In genomic region chr1:155564741-155565140, GRCm38 (mm10) we compare ENCODE assay signal across 8 mouse cellular contexts. TPM values are rescaled to one million over a fixed set of nuclear protein-coding genes. Genes with fewer than 3 reads are reported as not detected.
DNase-seq lines count a peak whose midpoint lies in the region; ATAC-seq lines count a peak whose summit lies in the region.

No protein-coding gene starts in this region.

- H3K4me2 ChIP-seq in heart, embryonic 11.5 days: no peak overlapping the region

- no peak overlapping the region for H3K4me3 ChIP-seq in heart, embryonic 11.5 days (ENCODE audit: low read depth, low read length)

- H3K36me3 ChIP-seq in heart, embryonic 11.5 days (ENCODE audit: control insufficient read depth, insufficient read depth, low read length): peaks cover 19% of the 10 kb centered on the region

- ATAC-seq in heart, embryonic 11.5 days (replicated peaks; ENCODE audit: insufficient number of reproducible peaks, low FRiP score, low TSS enrichment): no peak
- peak; percentile 99 for ATAC-seq in granulocyte monocyte progenitor cell, adult 5-6 weeks (replicated peaks; ENCODE audit: poor library complexity, severe bottlenecking)

- H3K9ac ChIP-seq in heart, embryonic 11.5 days (ENCODE audit: low read depth, low read length): no peak overlapping the region

- intact Hi-C loops in heart, postnatal 14 days (cut with DNase I): no loop called here

- H3K27ac ChIP-seq in heart, embryonic 11.5 days (ENCODE audit: low read depth, low read length): no peak overlapping the region

- 0 out of 2 replicates have a peak, but pooled peaks cover 7% of the 10 kb centered on the region for H3K4me1 ChIP-seq in heart, embryonic 11.5 days (ENCODE audit: control insufficient read depth, insufficient read depth, low read length)

- DNase-seq in heart, postnatal 14 days: peak; percentile 15 to 28
- DNase-seq in right cerebral cortex, postnatal 4 days: peak; percentile 20
- DNase-seq in right cerebral cortex, postnatal 36 days (ENCODE audit: low spot score in 2 of 2): no peak
- DNase-seq in adrenal gland, postnatal 10 days: peak; percentile 53
- peak; percentile 69 for DNase-seq in retina, adult 2 months (ENCODE audit: low read depth, low spot score)
- DNase-seq in layer of hippocampus, adult 9-11 months: no peak

- peaks cover 4% of the 10 kb centered on the region; the same call in 1 of the 2 replicates for H3K9me3 ChIP-seq in heart, embryonic 11.5 days (replicated peaks; ENCODE audit: control insufficient read depth, low read length)

- 25% methylated on average over 3 of the region's 3 CpGs for WGBS in heart, embryonic 11.5 days (ENCODE audit: insufficient replicate concordance)

- H3K27me3 ChIP-seq in heart, embryonic 11.5 days (ENCODE audit: control insufficient read depth, insufficient read depth, low read length): no peaks in the 10 kb centered on the region

RNA-seq across cellular contexts. Expression of gene Acbd6, which starts 6.8 kb away (rescaled TPM):
- total RNA-seq in heart, postnatal 14 days (2021): 10 to 100 TPM; 46.4 to 50.3 TPM
- polyA plus RNA-seq in heart, embryonic 11.5 days (2014; fragmentation: Nextera tagmentation; extraction: Ambion mirVana): 56.4 and 59.9 TPM in 2 replicates
- 10 to 100 TPM; 76.9 to 83.9 TPM for total RNA-seq in adrenal gland, postnatal 10 days (2021)
- 35.3 and 45.4 TPM in 2 replicates for total RNA-seq in granulocyte monocyte progenitor cell, adult 5-6 weeks (2014; fragmentation: Nextera tagmentation)
- total RNA-seq in granulocyte monocyte progenitor cell, adult 5-6 weeks (2017): 22.5 TPM in 2 replicates

Comparison
In these comparisons a context has a peak if more than half of its experiments do, and no peak if none do; other contexts are left out.
1. DNase-seq: peak in heart, postnatal 14 days (2 of 2), right cerebral cortex, postnatal 4 days (single experiment), adrenal gland, postnatal 10 days (single experiment) and retina, adult 2 months (single experiment); none in right cerebral cortex, postnatal 36 days (0 of 2) and layer of hippocampus, adult 9-11 months (single experiment).